Mouse (Mus musculus): Measurements from ENCODE around the gene Npas4. TPM values are rescaled to one million over a fixed set of nuclear protein-coding genes. Genes with fewer than 3 reads are reported as not detected.
A peak's percentile ranks its signal among the peaks of the same experiment; 100 is the strongest.

Npas4 gene
- polyA plus RNA-seq (2012; rRNA removed) = 16.8 and 20.6 TPM in 2 replicates

GRCm38 (mm10) chr19:4990256-4990625 lies at the start of gene Npas4:
Gene Npas4 (minus strand): TSS chr19:4990316.
- TF ChIP-seq CTCF (IDR thresholded peaks at IDR 0.05; ENCODE audit: extremely low read depth, insufficient read depth, low read length) (no peak), POLR2A (IDR thresholded peaks at IDR 0.05; ENCODE audit: extremely low read depth, insufficient read depth, low read length) (no peak)
- Histone ChIP-seq H3K27ac (ENCODE audit: insufficient read depth, low read length) (peak within 1 kb of the TSS; percentile 81), H3K4me3 (ENCODE audit: insufficient read depth, low read length) (peak within 1 kb of the TSS; percentile 80), H3K4me1 (ENCODE audit: control insufficient read depth, insufficient read depth, low read length) (peaks cover 12% of the 10 kb centered on the region)

- Histone ChIP-seq H3K4me3 (ENCODE audit: insufficient read depth, low read length) (peak overlapping the region; percentile 65), H3K4me1 (ENCODE audit: control insufficient read depth, insufficient read depth, low read length) (no peaks in the 10 kb centered on the region), H3K27ac (ENCODE audit: insufficient read depth, low read length) (peak overlapping the region; percentile 62)
- TF ChIP-seq POLR2A (IDR thresholded peaks at IDR 0.05; ENCODE audit: extremely low read depth, insufficient read depth, low read length) = no peak
- TF ChIP-seq CTCF (IDR thresholded peaks at IDR 0.05; ENCODE audit: extremely low read depth, insufficient read depth, low read length) = no peak
Measured at GRCm38 (mm10) chr19:5039301-5040114, 49.4 kb upstream of the Npas4 start.

GRCm38 (mm10) chr19:5038709-5039156 lies 48.6 kb upstream of the Npas4 start, which contains the start of the genes B4gat1 and AC124502.3:
Gene B4gat1 (plus strand): TSS chr19:5038826.
Gene AC124502.3 (plus strand): TSS chr19:5038891.
- no peaks in the 10 kb centered on the region for H3K4me1 ChIP-seq (ENCODE audit: control insufficient read depth, insufficient read depth, low read length)
- peak; percentile 83 for TF ChIP-seq POLR2A (IDR thresholded peaks at IDR 0.05; ENCODE audit: extremely low read depth, insufficient read depth, low read length)
- no peak for TF ChIP-seq CTCF (IDR thresholded peaks at IDR 0.05; ENCODE audit: extremely low read depth, insufficient read depth, low read length)
- H3K27ac ChIP-seq (ENCODE audit: insufficient read depth, low read length) = peak within 1 kb of the TSS; percentile 62
- peak within 1 kb of the TSS; percentile 65 for H3K4me3 ChIP-seq (ENCODE audit: insufficient read depth, low read length)

GRCm38 (mm10) chr19:5037678-5038571 lies 47.8 kb upstream of the Npas4 start:
- TF ChIP-seq CTCF (IDR thresholded peaks at IDR 0.05; ENCODE audit: extremely low read depth, insufficient read depth, low read length) (no peak), POLR2A (IDR thresholded peaks at IDR 0.05; ENCODE audit: extremely low read depth, insufficient read depth, low read length) (no peak)
- Histone ChIP-seq H3K27ac (ENCODE audit: insufficient read depth, low read length) (no peak overlapping the region), H3K4me1 (ENCODE audit: control insufficient read depth, insufficient read depth, low read length) (no peaks in the 10 kb centered on the region), H3K4me3 (ENCODE audit: insufficient read depth, low read length) (peak overlapping the region; percentile 65)

GRCm38 (mm10) chr19:5036577-5036976 lies 46.5 kb upstream of the Npas4 start:
- TF ChIP-seq CTCF (IDR thresholded peaks at IDR 0.05; ENCODE audit: extremely low read depth, insufficient read depth, low read length) (no peak), POLR2A (IDR thresholded peaks at IDR 0.05; ENCODE audit: extremely low read depth, insufficient read depth, low read length) (no peak)
- H3K4me3 ChIP-seq (ENCODE audit: insufficient read depth, low read length) = no peak overlapping the region
- H3K27ac ChIP-seq (ENCODE audit: insufficient read depth, low read length) = no peak overlapping the region
- no peaks in the 10 kb centered on the region for H3K4me1 ChIP-seq (ENCODE audit: control insufficient read depth, insufficient read depth, low read length)

- Histone ChIP-seq H3K4me3 (ENCODE audit: insufficient read depth, low read length) (no peak overlapping the region), H3K4me1 (ENCODE audit: control insufficient read depth, insufficient read depth, low read length) (no peaks in the 10 kb centered on the region), H3K27ac (ENCODE audit: insufficient read depth, low read length) (no peak overlapping the region)
- TF ChIP-seq CTCF (IDR thresholded peaks at IDR 0.05; ENCODE audit: extremely low read depth, insufficient read depth, low read length) (no peak), POLR2A (IDR thresholded peaks at IDR 0.05; ENCODE audit: extremely low read depth, insufficient read depth, low read length) (no peak)
Measured at GRCm38 (mm10) chr19:5032686-5033085, 42.6 kb upstream of the Npas4 start.

- H3K4me1 ChIP-seq (ENCODE audit: control insufficient read depth, insufficient read depth, low read length) = no peaks in the 10 kb centered on the region
- TF ChIP-seq CTCF (IDR thresholded peaks at IDR 0.05; ENCODE audit: extremely low read depth, insufficient read depth, low read length) (no peak), POLR2A (IDR thresholded peaks at IDR 0.05; ENCODE audit: extremely low read depth, insufficient read depth, low read length) (no peak)
- H3K4me3 ChIP-seq (ENCODE audit: insufficient read depth, low read length) = no peak overlapping the region
- no peak overlapping the region for H3K27ac ChIP-seq (ENCODE audit: insufficient read depth, low read length)
Measured at GRCm38 (mm10) chr19:5026111-5026510, 36.0 kb upstream of the Npas4 start.

GRCm38 (mm10) chr19:5023621-5024479 lies 33.7 kb upstream of the Npas4 start, which contains the start of gene Slc29a2:
Gene Slc29a2 (plus strand): TSS chr19:5023860.
- H3K4me1 ChIP-seq (ENCODE audit: control insufficient read depth, insufficient read depth, low read length) = no peaks in the 10 kb centered on the region
- H3K27ac ChIP-seq (ENCODE audit: insufficient read depth, low read length) = peak within 1 kb of the TSS; percentile 75
- peak within 1 kb of the TSS; percentile 63 for H3K4me3 ChIP-seq (ENCODE audit: insufficient read depth, low read length)
- no peak for TF ChIP-seq CTCF (IDR thresholded peaks at IDR 0.05; ENCODE audit: extremely low read depth, insufficient read depth, low read length)
- TF ChIP-seq POLR2A (IDR thresholded peaks at IDR 0.05; ENCODE audit: extremely low read depth, insufficient read depth, low read length) = peak; percentile 72; the same call in 1 of the 2 replicates
